Mouse (Mus musculus): ENCODE measurements around the gene Slc31a2.

DNA sequence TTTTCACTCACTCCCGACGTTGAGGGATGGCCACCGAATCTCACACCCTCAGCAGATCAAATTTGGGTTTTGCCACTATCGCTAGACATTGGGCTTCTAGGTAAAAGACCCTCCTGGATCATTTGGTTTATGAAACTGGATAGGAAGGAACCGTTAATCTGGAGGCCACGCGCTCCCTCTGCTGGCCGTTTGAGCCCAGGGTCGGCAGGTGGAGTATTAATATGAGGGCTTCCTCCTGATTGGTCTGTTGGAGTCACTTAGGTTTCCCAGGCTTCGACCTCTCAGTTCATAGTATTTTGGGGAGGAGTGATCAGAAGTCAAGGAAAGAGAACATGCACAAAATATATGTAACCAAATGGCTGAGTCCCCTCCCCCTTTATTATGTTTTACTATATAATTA, 34.0 kb upstream of the Slc31a2 start:
- peak; percentile 62 for TF ChIP-seq CTCF (IDR thresholded peaks at IDR 0.05; ENCODE audit: low read depth)
- no peak for TF ChIP-seq EP300 (IDR thresholded peaks at IDR 0.05; ENCODE audit: low read depth)
